Mouse (Mus musculus): ENCODE measurements at regions not wholly inside any gene's neighbourhood (a gene's known extent, or its start where the extent isn't known, plus 50 kb on each side); places are given as distances from the start of the nearest gene placed in this dataset.

- Histone ChIP-seq H3K27me3 (replicated peaks) (no peaks in the 10 kb centered on the region), H3K4me3 (replicated peaks in 1 of 3; ENCODE audit: low read depth in 2 of 3, low read length in 2 of 3, poor library complexity in 1 of 3) (no peak overlapping the region), H3K36me3 (replicated peaks in 1 of 2; ENCODE audit: control insufficient read depth in 1 of 2, insufficient read depth in 1 of 2, low read length in 1 of 2) (no peaks in the 10 kb centered on the region), H3K9me3 (replicated peaks; ENCODE audit: low read length) (peaks cover 75% of the 10 kb centered on the region), H3K4me1 (ENCODE audit: control insufficient read depth in 1 of 2, insufficient read depth in 2 of 2) (no peaks in the 10 kb centered on the region), H3K4me2 (ENCODE audit: insufficient read depth, low read depth, poor library complexity, severe bottlenecking) (no peak overlapping the region), H3K9ac (ENCODE audit: insufficient read depth, low read depth) (no peak overlapping the region), H3K27ac (ENCODE audit: insufficient read depth, low read depth) (no peak overlapping the region), H3K79me2 (replicated peaks; ENCODE audit: control insufficient read depth, extremely low read depth, insufficient read depth, poor library complexity, severe bottlenecking) (no peaks in the 10 kb centered on the region)
- no peak for DNase-seq (ENCODE audit: extremely low read depth)
- no peak for TF ChIP-seq RCOR1 (conservative IDR thresholded peaks at IDR 0.05; ENCODE audit: low read depth, low read length)
- TF ChIP-seq MEF2A (IDR thresholded peaks at IDR 0.05; ENCODE audit: borderline replicate concordance, low read depth, low read length) = no peak
- TF ChIP-seq CTCF (conservative IDR thresholded peaks at IDR 0.05 in 1 of 2, IDR thresholded peaks at IDR 0.05 in 1 of 2; ENCODE audit: low read depth in 2 of 2, low read length in 2 of 2) = no peak
- no peak for TF ChIP-seq POLR2AphosphoS2 (IDR thresholded peaks at IDR 0.05; ENCODE audit: low read depth, low read length)
- no peak for TF ChIP-seq MYC (IDR thresholded peaks at IDR 0.05; ENCODE audit: low read depth, low read length)
- TF ChIP-seq RAD21 (IDR thresholded peaks at IDR 0.05; ENCODE audit: low read depth, low read length) = no peak
- no peak for TF ChIP-seq CHD2 (IDR thresholded peaks at IDR 0.05; ENCODE audit: low read length)
- TF ChIP-seq IRF4 (IDR thresholded peaks at IDR 0.05; ENCODE audit: low read depth, low read length) = no peak
- no peak for TF ChIP-seq ZC3H11A (IDR thresholded peaks at IDR 0.05; ENCODE audit: low read depth, low read length)
- no peak for TF ChIP-seq ZKSCAN1 (IDR thresholded peaks at IDR 0.05; ENCODE audit: borderline replicate concordance, low read depth, low read length)
- TF ChIP-seq UBTF (IDR thresholded peaks at IDR 0.05; ENCODE audit: low read depth, low read length) = no peak
- TF ChIP-seq GABPA (IDR thresholded peaks at IDR 0.05; ENCODE audit: insufficient replicate concordance, low read depth, low read length) = no peak
- no peak for TF ChIP-seq EP300 (IDR thresholded peaks at IDR 0.05; ENCODE audit: low read length)
- in situ Hi-C loops (cut with MboI; ENCODE audit: low pct_ligation_motif_present, low pct_unique_long_range_greater_than_20kb, low sequenced_read_pairs) (no loop called here), dilution Hi-C loops (cut with MboI; ENCODE audit: extremely low pct_ligation_motif_present, extremely low pct_unique_long_range_greater_than_20kb, low sequenced_read_pairs) (no loop called here)
These were observed 227.2 kb upstream of the Rtl1 start for GRCm38 (mm10) chr12:109827241-109827915.

GRCm38 (mm10) chr12:109830303-109831020, 230.3 kb upstream of the Rtl1 start:
- no peak for DNase-seq (ENCODE audit: extremely low read depth)
- no peaks in the 10 kb centered on the region for H3K36me3 ChIP-seq (replicated peaks in 1 of 2; ENCODE audit: control insufficient read depth in 1 of 2, insufficient read depth in 1 of 2, low read length in 1 of 2)

More at GRCm38 (mm10) chr12:109830303-109831020, 230.3 kb upstream of the Rtl1 start:
- Histone ChIP-seq H3K4me1 (ENCODE audit: control insufficient read depth in 1 of 2, insufficient read depth in 2 of 2) (no peaks in the 10 kb centered on the region), H3K9ac (ENCODE audit: insufficient read depth, low read depth) (no peak overlapping the region), H3K4me3 (replicated peaks in 1 of 3; ENCODE audit: low read depth in 2 of 3, low read length in 2 of 3, poor library complexity in 1 of 3) (no peak overlapping the region), H3K9me3 (replicated peaks; ENCODE audit: low read length) (peaks cover 80% of the 10 kb centered on the region), H3K4me2 (ENCODE audit: insufficient read depth, low read depth, poor library complexity, severe bottlenecking) (no peak overlapping the region), H3K27ac (ENCODE audit: insufficient read depth, low read depth) (no peak overlapping the region), H3K79me2 (replicated peaks; ENCODE audit: control insufficient read depth, extremely low read depth, insufficient read depth, poor library complexity, severe bottlenecking) (no peaks in the 10 kb centered on the region), H3K27me3 (replicated peaks) (no peaks in the 10 kb centered on the region)
- in situ Hi-C loops (cut with MboI; ENCODE audit: low pct_ligation_motif_present, low pct_unique_long_range_greater_than_20kb, low sequenced_read_pairs) (no loop called here), dilution Hi-C loops (cut with MboI; ENCODE audit: extremely low pct_ligation_motif_present, extremely low pct_unique_long_range_greater_than_20kb, low sequenced_read_pairs) (no loop called here)
- TF ChIP-seq HCFC1 (IDR thresholded peaks at IDR 0.05; ENCODE audit: low read depth, low read length) (no peak), ZNF384 (IDR thresholded peaks at IDR 0.05; ENCODE audit: low read depth, low read length) (no peak), MAX (IDR thresholded peaks at IDR 0.05; ENCODE audit: low read length) (no peak), NELFE (IDR thresholded peaks at IDR 0.05; ENCODE audit: low read depth, low read length) (no peak), EP300 (IDR thresholded peaks at IDR 0.05; ENCODE audit: low read length) (no peak), RAD21 (IDR thresholded peaks at IDR 0.05; ENCODE audit: low read depth, low read length) (no peak), IRF4 (IDR thresholded peaks at IDR 0.05; ENCODE audit: low read depth, low read length) (no peak), POLR2AphosphoS2 (IDR thresholded peaks at IDR 0.05; ENCODE audit: low read depth, low read length) (no peak), ZKSCAN1 (IDR thresholded peaks at IDR 0.05; ENCODE audit: borderline replicate concordance, low read depth, low read length) (no peak), SIN3A (IDR thresholded peaks at IDR 0.05; ENCODE audit: low read length) (no peak), KAT2A (IDR thresholded peaks at IDR 0.05; ENCODE audit: insufficient replicate concordance, low read length) (no peak), E2F4 (IDR thresholded peaks at IDR 0.05; ENCODE audit: insufficient replicate concordance, low read depth, low read length) (no peak), USF1 (IDR thresholded peaks at IDR 0.05; ENCODE audit: low read depth, low read length) (no peak), ELF1 (IDR thresholded peaks at IDR 0.05; ENCODE audit: low read depth, low read length) (no peak), UBTF (IDR thresholded peaks at IDR 0.05; ENCODE audit: low read depth, low read length) (no peak), PAX5 (IDR thresholded peaks at IDR 0.05; ENCODE audit: low read length) (no peak)

Data from CH12.LX (cell line).